Mouse (Mus musculus): ENCODE results near the gene Rps5. TPM values are rescaled to one million over a fixed set of nuclear protein-coding genes. Genes with fewer than 3 reads are reported as not detected.
A peak's percentile ranks its signal among the peaks of the same experiment; 100 is the strongest.
"Not testable (repeated sequence)": the region's sequence is repeated elsewhere in the genome, so short reads cannot be mapped to it uniquely, and the experiment has no call there.

Gene Rps5
- polyA plus RNA-seq, 1 experiment from 2014 or later, result 541 TPM

DNA sequence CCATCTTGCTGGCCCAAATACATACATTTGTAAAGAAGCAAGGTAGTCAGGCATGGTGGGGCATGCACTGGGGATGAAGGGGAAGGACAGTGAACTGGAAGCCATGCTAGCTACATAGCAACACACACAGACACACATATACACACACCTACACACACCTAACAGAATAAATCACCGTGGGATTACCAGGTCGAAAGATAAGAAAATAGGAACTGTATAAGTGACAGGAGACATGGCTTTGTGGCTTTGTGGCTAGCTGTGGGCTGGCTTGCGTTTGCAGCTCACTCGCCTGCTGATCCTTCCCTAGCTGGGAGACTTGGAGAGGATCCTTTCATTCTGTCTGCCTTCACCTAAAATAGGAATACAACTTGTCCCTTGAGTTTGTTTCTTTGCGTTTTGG, 20.6 kb upstream of the Rps5 start:
- 42% methylated on average over 5 of the region's 5 CpGs for WGBS (ENCODE audit: insufficient replicate concordance)
- H3K4me1 ChIP-seq (replicated peaks), result peaks cover 29% of the 10 kb centered on the region
- H3K9me3 ChIP-seq (replicated peaks), result no peaks in the 10 kb centered on the region
- ATAC-seq (ENCODE audit: insufficient read depth), result no peak
- H3K9ac ChIP-seq, result no peak overlapping the region
- H3K27ac ChIP-seq (replicated peaks), result no peak overlapping the region
- no peak overlapping the region for H3K4me2 ChIP-seq
- H3K27me3 ChIP-seq, result no peaks in the 10 kb centered on the region
- peaks cover 34% of the 10 kb centered on the region for H3K36me3 ChIP-seq (replicated peaks)
- H3K4me3 ChIP-seq (replicated peaks), result no peak overlapping the region

DNA sequence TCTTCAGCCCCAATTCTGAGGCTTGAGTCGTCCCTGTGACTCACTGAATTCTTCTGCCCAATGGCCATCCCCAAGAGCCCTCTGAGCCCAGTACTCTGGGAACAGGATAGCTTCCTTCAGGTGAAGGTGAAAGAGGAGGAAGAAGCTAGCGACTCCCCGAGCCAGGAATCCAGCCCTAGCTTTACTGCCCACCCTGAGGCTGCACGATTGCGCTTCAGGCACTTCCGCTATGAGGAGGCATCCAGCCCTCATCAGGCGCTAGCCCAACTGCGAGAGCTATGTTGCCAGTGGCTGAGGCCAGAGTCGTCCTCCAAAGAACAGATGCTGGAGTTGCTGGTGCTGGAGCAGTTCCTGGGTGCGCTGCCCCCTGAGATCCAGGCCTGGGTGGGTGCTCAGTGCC, 18.5 kb upstream of the Rps5 start:
- Histone ChIP-seq H3K36me3 (replicated peaks) (peaks cover 54% of the 10 kb centered on the region), H3K4me3 (replicated peaks) (peak overlapping the region; percentile 26), H3K9ac (peak overlapping the region; percentile 11; the same call in 1 of the 2 replicates), H3K27me3 (no peaks in the 10 kb centered on the region), H3K4me1 (replicated peaks) (peaks cover 17% of the 10 kb centered on the region), H3K9me3 (replicated peaks) (no peaks in the 10 kb centered on the region), H3K4me2 (peak overlapping the region; percentile 29), H3K27ac (replicated peaks) (no peak overlapping the region)
- ATAC-seq (ENCODE audit: insufficient read depth), result peak; percentile 53; the same call in 1 of the 2 replicates
- 53% methylated on average over 10 of the region's 10 CpGs for WGBS (ENCODE audit: insufficient replicate concordance)

DNA sequence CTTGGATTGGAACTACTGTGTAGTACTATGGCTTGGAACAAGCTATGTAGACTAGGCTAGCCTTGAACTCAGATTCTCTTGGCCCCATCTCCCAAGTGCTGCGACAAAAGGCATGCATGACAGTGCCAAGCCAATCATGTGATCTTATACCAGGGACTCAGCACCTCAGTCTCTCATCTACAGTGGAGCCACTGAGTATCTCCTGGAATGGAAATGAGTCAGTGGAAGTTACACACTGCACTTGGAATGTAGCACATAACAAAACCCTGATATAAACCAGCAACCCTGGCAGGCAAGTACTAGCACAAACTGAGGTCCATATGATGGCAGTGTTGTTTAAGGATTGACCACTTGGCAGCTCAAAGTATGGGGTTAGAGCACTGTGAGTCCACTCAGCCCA, 16.9 kb upstream of the Rps5 start:
- Histone ChIP-seq H3K4me2 (no peak overlapping the region), H3K4me3 (replicated peaks) (no peak overlapping the region), H3K27ac (replicated peaks) (no peak overlapping the region), H3K4me1 (replicated peaks) (peaks cover 22% of the 10 kb centered on the region), H3K9me3 (replicated peaks) (no peaks in the 10 kb centered on the region), H3K27me3 (no peaks in the 10 kb centered on the region), H3K9ac (no peak overlapping the region), H3K36me3 (replicated peaks) (peaks cover 60% of the 10 kb centered on the region)
- 93% methylated on average over 1 of the region's 1 CpGs for WGBS (ENCODE audit: insufficient replicate concordance)
- ATAC-seq (ENCODE audit: insufficient read depth), result no peak

DNA sequence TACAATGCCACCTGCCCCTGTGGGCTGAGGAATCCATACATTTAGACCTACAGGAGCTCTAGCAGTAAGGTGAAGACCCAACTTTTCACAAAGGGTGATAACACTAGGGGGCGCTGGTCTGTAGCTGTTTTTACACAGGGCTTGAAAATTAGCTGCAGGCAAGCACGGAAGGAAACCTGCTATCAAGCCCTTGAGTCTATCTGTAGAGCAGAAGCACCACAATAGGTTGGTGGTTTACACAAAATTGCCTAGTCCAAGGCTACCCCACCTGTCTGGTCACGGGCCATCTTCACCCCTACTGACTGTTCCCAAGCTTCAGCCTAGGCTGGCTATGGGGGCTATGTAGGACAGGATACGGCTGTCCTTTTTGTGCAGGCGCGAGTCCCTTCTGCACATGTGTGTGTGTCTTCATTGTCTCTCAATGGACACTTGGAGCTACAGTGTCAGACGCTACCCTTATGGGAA, 12.6 kb upstream of the Rps5 start:
- Histone ChIP-seq H3K27ac (replicated peaks) (peak overlapping the region; percentile 87), H3K36me3 (replicated peaks) (peaks cover 43% of the 10 kb centered on the region), H3K4me3 (replicated peaks) (peak overlapping the region; percentile 63), H3K4me1 (replicated peaks) (peaks cover 15% of the 10 kb centered on the region), H3K27me3 (no peaks in the 10 kb centered on the region), H3K9me3 (replicated peaks) (no peaks in the 10 kb centered on the region), H3K9ac (peak overlapping the region; percentile 58), H3K4me2 (peak overlapping the region; percentile 81)
- WGBS (ENCODE audit: insufficient replicate concordance), result 13% methylated on average over 7 of the region's 7 CpGs
- ATAC-seq (ENCODE audit: insufficient read depth), result peak; percentile 61

DNA sequence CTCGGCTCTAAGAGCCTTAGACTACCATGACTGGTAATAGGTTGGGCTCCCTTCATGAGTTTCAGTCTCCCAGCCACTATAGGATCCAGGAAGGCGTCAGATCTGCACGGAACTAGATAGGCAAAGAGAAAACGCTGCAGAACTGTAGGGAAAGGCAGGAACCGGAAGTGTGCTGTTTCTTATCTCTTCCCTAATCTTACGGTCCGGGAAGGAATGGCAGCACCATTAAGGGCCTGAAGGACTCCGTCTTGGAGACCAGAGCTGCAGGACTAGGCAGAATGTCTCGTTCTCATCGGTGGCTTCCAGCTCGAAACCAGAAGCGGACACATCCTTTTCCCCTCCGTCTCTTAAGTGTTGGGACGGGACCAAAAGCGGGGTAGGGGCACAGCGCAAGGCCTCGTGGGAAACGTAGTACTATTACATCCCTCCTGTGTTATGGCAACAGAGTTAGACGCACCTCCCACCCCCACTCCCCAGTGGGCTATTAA, 11.9 kb upstream of the Rps5 start:
- WGBS (ENCODE audit: insufficient replicate concordance), result 2% methylated on average over 19 of the region's 19 CpGs
- peak; percentile 77 for ATAC-seq (ENCODE audit: insufficient read depth)

DNA sequence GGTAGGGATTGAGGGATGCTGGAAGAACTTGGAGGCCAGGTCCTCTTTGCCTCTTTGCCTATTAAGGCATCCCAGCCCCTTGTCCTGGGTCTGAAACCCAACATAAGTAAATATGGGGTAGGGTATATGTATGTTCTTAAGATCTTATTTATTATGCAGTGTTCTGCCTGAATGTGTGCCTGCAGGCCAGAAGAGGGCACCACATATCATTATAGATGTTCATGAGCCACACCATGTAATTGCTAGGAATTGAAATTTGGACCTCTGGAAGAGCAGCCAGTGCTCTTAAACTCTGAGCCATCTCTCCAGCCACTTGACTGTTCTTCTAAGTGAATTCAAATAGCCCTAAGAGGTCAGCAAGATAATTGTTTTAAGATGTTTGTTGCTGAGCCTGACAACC, 8.5 kb upstream of the Rps5 start:
- no peak overlapping the region for H3K4me3 ChIP-seq (replicated peaks)
- no peak for ATAC-seq (ENCODE audit: insufficient read depth)

More for the DNA sequence above, 11.9 kb upstream of the Rps5 start:
- Histone ChIP-seq H3K4me2 (peak overlapping the region; percentile 81), H3K36me3 (replicated peaks) (peaks cover 39% of the 10 kb centered on the region), H3K4me1 (replicated peaks) (peaks cover 15% of the 10 kb centered on the region), H3K27ac (replicated peaks) (peak overlapping the region; percentile 87), H3K27me3 (no peaks in the 10 kb centered on the region), H3K4me3 (replicated peaks) (peak overlapping the region; percentile 63), H3K9ac (peak overlapping the region; percentile 58), H3K9me3 (replicated peaks) (no peaks in the 10 kb centered on the region)

DNA sequence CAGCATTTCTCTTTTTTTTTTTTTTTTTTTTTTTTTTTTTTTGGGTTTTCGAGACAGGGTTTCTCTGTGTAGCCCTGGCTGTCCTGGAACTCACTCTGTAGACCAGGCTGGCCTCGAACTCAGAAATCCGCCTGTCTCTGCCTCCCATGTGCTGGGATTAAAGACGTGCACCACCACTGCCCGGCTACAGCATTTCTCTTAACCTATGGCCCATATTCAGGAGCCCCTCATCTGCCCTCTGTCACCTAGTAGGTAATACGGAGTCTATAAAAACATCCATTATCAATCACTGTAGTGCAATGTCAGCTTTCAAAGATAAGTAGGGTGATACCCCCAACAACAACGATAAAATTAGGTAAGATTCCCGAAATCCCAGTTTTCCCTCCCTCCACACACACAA, 1.6 kb upstream of the Rps5 start:
- H3K4me2 ChIP-seq, result peak overlapping the region; percentile 90
- H3K4me3 ChIP-seq (replicated peaks); H3K27ac ChIP-seq (replicated peaks); H3K9me3 ChIP-seq (replicated peaks); H3K27me3 ChIP-seq; ATAC-seq (ENCODE audit: insufficient read depth); H3K9ac ChIP-seq: not testable (repeated sequence)
- H3K36me3 ChIP-seq (replicated peaks), result peaks cover 26% of the 10 kb centered on the region
- 63% methylated on average over 7 of the region's 8 CpGs for WGBS (ENCODE audit: insufficient replicate concordance)
- peaks cover 34% of the 10 kb centered on the region for H3K4me1 ChIP-seq (replicated peaks)

More for the DNA sequence above, 8.5 kb upstream of the Rps5 start:
- Histone ChIP-seq H3K9ac (no peak overlapping the region), H3K27me3 (no peaks in the 10 kb centered on the region), H3K4me1 (replicated peaks) (peaks cover 15% of the 10 kb centered on the region), H3K27ac (replicated peaks) (no peak overlapping the region), H3K9me3 (replicated peaks) (no peaks in the 10 kb centered on the region), H3K36me3 (replicated peaks) (0 out of 2 replicates have a peak, but pooled peaks cover 6% of the 10 kb centered on the region), H3K4me2 (no peak overlapping the region)

DNA sequence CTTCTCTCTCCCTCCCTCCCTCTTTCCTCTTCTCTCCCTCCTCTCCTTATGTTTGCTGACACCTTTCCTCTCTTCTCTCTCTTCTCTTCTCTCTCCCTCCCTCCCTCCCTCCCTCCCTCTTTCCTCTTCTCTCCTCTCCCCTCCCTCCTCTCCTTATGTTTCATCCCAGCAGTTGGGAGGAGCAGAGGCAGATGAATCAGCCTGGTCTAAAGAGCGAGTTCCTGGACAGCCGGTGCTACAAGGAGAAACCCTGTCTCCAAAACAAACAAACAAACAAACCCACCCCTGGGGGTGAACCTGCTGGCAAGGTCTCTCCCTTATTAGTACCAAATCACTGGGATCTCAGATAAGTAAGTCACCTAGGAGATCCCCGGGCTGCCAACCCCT, 779 bp upstream of the Rps5 start:
- no peaks in the 10 kb centered on the region for H3K27me3 ChIP-seq
- H3K4me1 ChIP-seq (replicated peaks), result peaks cover 34% of the 10 kb centered on the region
- ATAC-seq (ENCODE audit: insufficient read depth), result no peak
- no peaks in the 10 kb centered on the region for H3K9me3 ChIP-seq (replicated peaks)
- H3K27ac ChIP-seq (replicated peaks), result peak overlapping the region; percentile 93
- peak overlapping the region; percentile 84 for H3K4me3 ChIP-seq (replicated peaks)
- 0% methylated on average over 3 of the region's 3 CpGs for WGBS (ENCODE audit: insufficient replicate concordance)
- H3K4me2 ChIP-seq, result peak overlapping the region; percentile 90
- H3K9ac ChIP-seq, result peak overlapping the region; percentile 67
- peaks cover 34% of the 10 kb centered on the region for H3K36me3 ChIP-seq (replicated peaks)

DNA sequence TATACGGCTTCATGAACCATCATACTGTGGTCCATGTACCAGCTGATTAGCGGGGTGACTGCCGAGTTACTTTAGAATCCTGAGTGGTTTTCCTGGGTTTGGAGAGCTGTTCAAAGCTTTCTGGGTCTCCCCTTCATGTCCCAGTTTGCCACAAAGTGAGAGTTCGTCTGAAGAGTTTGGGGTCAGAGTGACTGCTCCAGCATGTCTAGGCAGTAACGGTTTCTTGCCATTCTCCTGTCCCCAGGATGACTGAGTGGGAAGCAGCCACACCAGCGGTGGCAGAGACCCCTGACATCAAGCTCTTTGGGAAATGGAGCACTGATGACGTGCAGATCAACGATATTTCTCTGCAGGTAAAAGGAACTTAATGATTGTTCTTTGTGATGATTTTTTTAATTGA, 639 bp downstream of the Rps5 start:
- peaks cover 42% of the 10 kb centered on the region for H3K4me1 ChIP-seq (replicated peaks)
- peaks cover 3% of the 10 kb centered on the region; the same call in 1 of the 2 replicates for H3K27me3 ChIP-seq
- under 1% methylated on average over 8 of the region's 8 CpGs for whole genome bisulfite sequencing (ENCODE audit: insufficient replicate concordance)
- no peaks in the 10 kb centered on the region for H3K9me3 ChIP-seq (replicated peaks)
- H3K4me3 ChIP-seq (replicated peaks), result peak overlapping the region; percentile 84
- peak overlapping the region; percentile 90 for H3K4me2 ChIP-seq
- ATAC-seq (ENCODE audit: insufficient read depth), result no peak
- H3K27ac ChIP-seq (replicated peaks), result peak overlapping the region; percentile 46
- peaks cover 45% of the 10 kb centered on the region for H3K36me3 ChIP-seq (replicated peaks)
- H3K9ac ChIP-seq, result peak overlapping the region; percentile 75

DNA sequence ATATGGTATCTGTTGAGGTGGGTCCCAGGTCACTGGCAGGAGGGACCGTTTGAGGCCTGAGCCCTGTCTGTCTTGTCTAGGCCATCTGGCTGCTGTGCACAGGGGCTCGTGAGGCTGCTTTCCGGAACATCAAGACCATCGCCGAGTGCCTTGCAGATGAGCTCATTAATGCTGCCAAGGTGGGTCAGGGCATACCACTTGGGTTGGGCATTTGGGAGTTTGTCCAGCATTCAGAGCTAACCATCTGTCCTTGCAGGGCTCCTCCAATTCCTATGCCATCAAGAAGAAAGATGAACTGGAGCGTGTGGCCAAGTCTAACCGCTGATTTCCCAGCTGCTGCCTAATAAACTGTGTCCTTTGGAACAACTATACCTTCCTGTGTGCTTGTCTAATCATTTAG, 4.2 kb downstream of the Rps5 start:
- WGBS (ENCODE audit: insufficient replicate concordance), result 81% methylated on average over 7 of the region's 7 CpGs
- peaks cover 45% of the 10 kb centered on the region for H3K36me3 ChIP-seq (replicated peaks)
- no peaks in the 10 kb centered on the region for H3K9me3 ChIP-seq (replicated peaks)
- no peak overlapping the region for H3K4me2 ChIP-seq
- no peak for ATAC-seq (ENCODE audit: insufficient read depth)
- H3K27ac ChIP-seq (replicated peaks), result no peak overlapping the region
- H3K27me3 ChIP-seq, result peaks cover 20% of the 10 kb centered on the region
- H3K4me3 ChIP-seq (replicated peaks), result no peak overlapping the region
- H3K4me1 ChIP-seq (replicated peaks), result peaks cover 44% of the 10 kb centered on the region
- H3K9ac ChIP-seq, result no peak overlapping the region

DNA sequence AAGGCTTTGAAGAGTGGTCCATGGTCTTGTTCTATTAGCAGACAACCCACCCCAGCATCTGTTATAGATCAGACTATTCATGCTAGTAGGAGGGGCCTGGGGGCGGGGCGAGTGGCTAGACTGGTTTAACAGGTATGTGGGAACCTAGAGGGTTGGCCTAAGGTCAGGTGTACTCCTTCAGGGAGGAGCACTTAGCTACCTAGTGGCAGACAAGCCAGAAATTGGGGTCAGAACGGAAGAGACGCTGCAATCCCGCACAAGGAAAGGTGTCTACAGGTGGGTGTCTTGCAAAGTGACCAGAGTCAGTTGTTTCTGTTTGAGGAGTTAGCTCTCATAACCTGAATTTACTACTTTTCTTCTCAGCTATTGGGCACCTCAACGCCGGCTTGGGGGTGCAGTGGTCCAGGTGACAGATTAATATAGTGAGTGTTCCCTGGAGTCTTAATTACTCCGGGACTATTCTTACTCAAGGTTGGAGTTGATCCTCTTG, 5.1 kb downstream of the Rps5 start, which contains the start of gene Rnf225:
Gene Rnf225 (plus strand): TSS at position 226 of the 490 bp plus-strand sequence.
- 32% methylated on average over 8 of the region's 8 CpGs for WGBS (ENCODE audit: insufficient replicate concordance)
- 0 out of 2 replicates have a peak, but pooled peaks have one; percentile 6 for ATAC-seq (ENCODE audit: insufficient read depth)

More for the DNA sequence above, 5.1 kb downstream of the Rps5 start, which contains the start of gene Rnf225:
- H3K9me3 ChIP-seq (replicated peaks), result no peaks in the 10 kb centered on the region
- peak within 1 kb of the TSS; percentile 42 for H3K4me3 ChIP-seq (replicated peaks)
- peak within 1 kb of the TSS; percentile 11; the same call in 1 of the 2 replicates for H3K9ac ChIP-seq
- H3K4me1 ChIP-seq (replicated peaks), result peaks cover 42% of the 10 kb centered on the region
- no peak within 1 kb of the TSS for H3K27ac ChIP-seq (replicated peaks)
- peak within 1 kb of the TSS; percentile 62 for H3K4me2 ChIP-seq
- H3K36me3 ChIP-seq (replicated peaks), result peaks cover 45% of the 10 kb centered on the region
- peaks cover 20% of the 10 kb centered on the region for H3K27me3 ChIP-seq
